Mouse (Mus musculus): Measurements from ENCODE around the gene Marveld2. TPM values are rescaled to one million over a fixed set of nuclear protein-coding genes. Genes with fewer than 3 reads are reported as not detected.

Marveld2 gene
- 2.9 and 3.2 TPM in 2 replicates for polyA plus RNA-seq (2014; fragmentation: Nextera tagmentation; extraction: Ambion mirVana)

- H3K9ac ChIP-seq (ENCODE audit: low read length): peak within 1 kb of the TSS; percentile 61
- DNase-seq (ENCODE audit: low spot score): peak; percentile 47
- WGBS: 3% methylated on average over 64 of the region's 77 CpGs
- peaks cover 13% of the 10 kb centered on the region; the same call in 1 of the 2 replicates for H3K27me3 ChIP-seq (ENCODE audit: control insufficient read depth, insufficient read depth, low read length)
- no peak within 1 kb of the TSS for H3K27ac ChIP-seq (replicated peaks; ENCODE audit: low read depth, low read length)
- peak within 1 kb of the TSS; percentile 95 for H3K4me2 ChIP-seq (ENCODE audit: low read depth, severe bottlenecking)
- no peak; the same call in 1 of the 2 replicates for ATAC-seq (ENCODE audit: insufficient number of reproducible peaks, low FRiP score, low TSS enrichment, low read depth)
- peak within 1 kb of the TSS; percentile 53 for H3K4me3 ChIP-seq (ENCODE audit: low read depth, low read length)
- peaks cover 8% of the 10 kb centered on the region for H3K36me3 ChIP-seq (ENCODE audit: control insufficient read depth, insufficient read depth, low read length)
- no peaks in the 10 kb centered on the region for H3K9me3 ChIP-seq (ENCODE audit: control insufficient read depth, low read length)
- 0 out of 2 replicates have a peak, but pooled peaks cover 4% of the 10 kb centered on the region for H3K4me1 ChIP-seq (ENCODE audit: control insufficient read depth, insufficient read depth, low read length)
These were observed at the start of gene Marveld2 for GRCm38 (mm10) chr13:100616181-100617087. Gene Marveld2 (minus strand): TSS chr13:100616971.

DNA sequence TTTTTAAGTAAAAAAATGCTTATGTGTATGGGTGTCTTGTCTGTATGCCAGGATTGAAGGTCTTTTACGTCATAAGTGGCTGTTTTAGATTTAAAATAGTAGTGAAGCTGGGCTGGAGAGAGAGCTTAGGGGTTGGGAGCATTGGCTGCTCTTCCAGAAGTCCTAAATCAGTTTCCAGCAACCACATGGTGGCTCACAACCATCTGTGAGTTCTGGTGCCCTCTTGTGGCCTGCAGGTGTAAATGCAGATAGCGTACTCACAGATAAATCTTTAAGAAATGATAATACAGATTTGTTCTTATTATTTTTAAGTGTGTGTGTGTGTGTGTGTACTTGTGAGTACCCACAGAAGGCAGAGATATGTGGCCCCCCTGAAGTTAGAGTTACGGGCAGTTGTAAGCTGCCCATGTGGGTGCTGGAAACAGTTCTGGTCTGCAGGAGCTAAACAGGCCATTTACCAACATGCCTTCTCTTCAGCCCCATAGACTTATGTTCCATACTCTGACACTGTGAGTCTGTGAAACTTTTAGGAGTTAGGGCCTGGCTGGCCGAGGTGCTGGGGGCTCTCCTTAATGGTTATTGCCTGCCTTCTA, 43.2 kb upstream of the Marveld2 start:
- ATAC-seq (ENCODE audit: insufficient number of reproducible peaks, low FRiP score, low TSS enrichment, low read depth): peak; percentile 70; the same call in 1 of the 2 replicates
- H3K9me3 ChIP-seq (ENCODE audit: control insufficient read depth, low read length): no peaks in the 10 kb centered on the region
- 39% methylated on average over 4 of the region's 4 CpGs for WGBS

DNA sequence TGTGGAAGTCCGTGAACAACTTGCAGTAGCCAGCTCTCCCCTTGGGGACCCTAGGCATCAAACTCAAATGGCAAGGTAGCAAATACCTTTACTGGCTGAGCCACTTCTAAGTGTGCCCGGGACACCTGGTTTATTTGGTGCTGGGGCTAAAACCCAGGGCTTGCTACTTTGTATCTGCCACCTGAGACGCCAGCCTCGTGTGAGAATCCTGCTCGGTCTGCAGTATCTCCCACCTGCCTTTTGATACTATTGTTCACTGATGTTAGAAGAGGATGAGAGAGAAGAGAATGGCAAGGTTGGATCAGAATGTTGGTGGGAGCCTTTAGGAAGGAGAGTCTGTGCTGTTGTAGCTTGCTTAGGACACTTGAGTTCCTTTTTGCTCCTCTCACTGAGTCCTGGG, 41.3 kb upstream of the Marveld2 start:
- Histone ChIP-seq H3K4me2 (ENCODE audit: low read depth, severe bottlenecking) (no peak overlapping the region), H3K27ac (replicated peaks; ENCODE audit: low read depth, low read length) (no peak overlapping the region), H3K9me3 (ENCODE audit: control insufficient read depth, low read length) (no peaks in the 10 kb centered on the region), H3K9ac (ENCODE audit: low read length) (no peak overlapping the region), H3K4me1 (ENCODE audit: control insufficient read depth, insufficient read depth, low read length) (no peaks in the 10 kb centered on the region), H3K36me3 (ENCODE audit: control insufficient read depth, insufficient read depth, low read length) (0 out of 2 replicates have a peak, but pooled peaks cover 2% of the 10 kb centered on the region), H3K4me3 (ENCODE audit: low read depth, low read length) (no peak overlapping the region), H3K27me3 (ENCODE audit: control insufficient read depth, insufficient read depth, low read length) (no peaks in the 10 kb centered on the region)
- ATAC-seq (ENCODE audit: insufficient number of reproducible peaks, low FRiP score, low TSS enrichment, low read depth): no peak
- DNase-seq (ENCODE audit: low spot score): no peak
- WGBS: 97% methylated on average over 5 of the region's 5 CpGs

More for the DNA sequence above, 43.2 kb upstream of the Marveld2 start:
- Histone ChIP-seq H3K27me3 (ENCODE audit: control insufficient read depth, insufficient read depth, low read length) (no peaks in the 10 kb centered on the region), H3K9ac (ENCODE audit: low read length) (no peak overlapping the region), H3K4me3 (ENCODE audit: low read depth, low read length) (no peak overlapping the region), H3K36me3 (ENCODE audit: control insufficient read depth, insufficient read depth, low read length) (0 out of 2 replicates have a peak, but pooled peaks cover 2% of the 10 kb centered on the region), H3K4me1 (ENCODE audit: control insufficient read depth, insufficient read depth, low read length) (no peaks in the 10 kb centered on the region), H3K4me2 (ENCODE audit: low read depth, severe bottlenecking) (no peak overlapping the region), H3K27ac (replicated peaks; ENCODE audit: low read depth, low read length) (no peak overlapping the region)
- DNase-seq (ENCODE audit: low spot score): peak; percentile 81

- Histone ChIP-seq H3K27ac (replicated peaks; ENCODE audit: low read depth, low read length) (peak within 1 kb of the TSS; percentile 96), H3K9me3 (ENCODE audit: control insufficient read depth, low read length) (no peaks in the 10 kb centered on the region), H3K4me1 (ENCODE audit: control insufficient read depth, insufficient read depth, low read length) (peaks cover 4% of the 10 kb centered on the region), H3K27me3 (ENCODE audit: control insufficient read depth, insufficient read depth, low read length) (no peaks in the 10 kb centered on the region), H3K36me3 (ENCODE audit: control insufficient read depth, insufficient read depth, low read length) (peaks cover 4% of the 10 kb centered on the region; the same call in 1 of the 2 replicates), H3K4me3 (ENCODE audit: low read depth, low read length) (peak within 1 kb of the TSS; percentile 74), H3K9ac (ENCODE audit: low read length) (peak within 1 kb of the TSS; percentile 92), H3K4me2 (ENCODE audit: low read depth, severe bottlenecking) (peak within 1 kb of the TSS; percentile 65)
- 1% methylated on average over 42 of the region's 63 CpGs for WGBS
- ATAC-seq (ENCODE audit: insufficient number of reproducible peaks, low FRiP score, low TSS enrichment, low read depth) (no peak), DNase-seq (ENCODE audit: low spot score) (no peak)
These were observed 34.8 kb upstream of the Marveld2 start, which contains the start of gene Taf9 for GRCm38 (mm10) chr13:100651439-100652186. Gene Taf9 (plus strand): TSS chr13:100651579.

- peak within 1 kb of the TSS; percentile 92 for H3K9ac ChIP-seq (ENCODE audit: low read length)
- H3K4me3 ChIP-seq (ENCODE audit: low read depth, low read length): peak within 1 kb of the TSS; percentile 74
- H3K4me1 ChIP-seq (ENCODE audit: control insufficient read depth, insufficient read depth, low read length): peaks cover 4% of the 10 kb centered on the region
- peak; percentile 96 for DNase-seq (ENCODE audit: low spot score)
- peak within 1 kb of the TSS; percentile 65 for H3K4me2 ChIP-seq (ENCODE audit: low read depth, severe bottlenecking)
- H3K36me3 ChIP-seq (ENCODE audit: control insufficient read depth, insufficient read depth, low read length): peaks cover 6% of the 10 kb centered on the region; the same call in 1 of the 2 replicates
- peak within 1 kb of the TSS; percentile 96 for H3K27ac ChIP-seq (replicated peaks; ENCODE audit: low read depth, low read length)
- no peaks in the 10 kb centered on the region for H3K9me3 ChIP-seq (ENCODE audit: control insufficient read depth, low read length)
- H3K27me3 ChIP-seq (ENCODE audit: control insufficient read depth, insufficient read depth, low read length): no peaks in the 10 kb centered on the region
- WGBS: under 1% methylated on average over 70 of the region's 73 CpGs
- ATAC-seq (ENCODE audit: insufficient number of reproducible peaks, low FRiP score, low TSS enrichment, low read depth): peak; percentile 97
These were observed 34.0 kb upstream of the Marveld2 start, which contains the start of the genes Ak6 and Rad17 for GRCm38 (mm10) chr13:100650550-100651438. Gene Ak6 (plus strand): TSS chr13:100650979. Gene Rad17 (minus strand): TSS chr13:100651051.

GRCm38 (mm10) chr13:100648223-100648622, 31.5 kb upstream of the Marveld2 start:
- H3K9me3 ChIP-seq (ENCODE audit: control insufficient read depth, low read length): no peaks in the 10 kb centered on the region
- peaks cover 7% of the 10 kb centered on the region; the same call in 1 of the 2 replicates for H3K36me3 ChIP-seq (ENCODE audit: control insufficient read depth, insufficient read depth, low read length)
- H3K27ac ChIP-seq (replicated peaks; ENCODE audit: low read depth, low read length): no peak overlapping the region
- ATAC-seq (ENCODE audit: insufficient number of reproducible peaks, low FRiP score, low TSS enrichment, low read depth) (no peak), DNase-seq (ENCODE audit: low spot score) (no peak)
- H3K4me1 ChIP-seq (ENCODE audit: control insufficient read depth, insufficient read depth, low read length): peaks cover 4% of the 10 kb centered on the region
- 96% methylated on average over 8 of the region's 8 CpGs for WGBS
- H3K27me3 ChIP-seq (ENCODE audit: control insufficient read depth, insufficient read depth, low read length): no peaks in the 10 kb centered on the region
- no peak overlapping the region for H3K4me3 ChIP-seq (ENCODE audit: low read depth, low read length)
- no peak overlapping the region for H3K4me2 ChIP-seq (ENCODE audit: low read depth, severe bottlenecking)
- no peak overlapping the region for H3K9ac ChIP-seq (ENCODE audit: low read length)

GRCm38 (mm10) chr13:100642471-100643209, 25.9 kb upstream of the Marveld2 start:
- Histone ChIP-seq H3K4me1 (ENCODE audit: control insufficient read depth, insufficient read depth, low read length) (no peaks in the 10 kb centered on the region), H3K27ac (replicated peaks; ENCODE audit: low read depth, low read length) (no peak overlapping the region), H3K36me3 (ENCODE audit: control insufficient read depth, insufficient read depth, low read length) (peaks cover 19% of the 10 kb centered on the region; the same call in 1 of the 2 replicates), H3K9ac (ENCODE audit: low read length) (no peak overlapping the region), H3K4me2 (ENCODE audit: low read depth, severe bottlenecking) (no peak overlapping the region), H3K27me3 (ENCODE audit: control insufficient read depth, insufficient read depth, low read length) (no peaks in the 10 kb centered on the region), H3K9me3 (ENCODE audit: control insufficient read depth, low read length) (no peaks in the 10 kb centered on the region), H3K4me3 (ENCODE audit: low read depth, low read length) (no peak overlapping the region)
- ATAC-seq (ENCODE audit: insufficient number of reproducible peaks, low FRiP score, low TSS enrichment, low read depth): no peak
- 93% methylated on average over 4 of the region's 4 CpGs for WGBS
- DNase-seq (ENCODE audit: low spot score): no peak

Data from limb, embryonic 11.5 days (tissue).